Mouse (Mus musculus) natural killer cell, adult 2 months (primary cell): ENCODE results near the gene Trhr2.

Source experiments
- DNase-seq, 2 experiments: peaks; one replicate each; pipeline ENCODE4 v3.0.0; 2022; ENCODE audit warnings: low spot score in 2 of 2

Gene Trhr2

GRCm38 (mm10) chr8:122355642-122356606 lies 4.6 kb downstream of the Trhr2 start:
- no peak for DNase-seq

GRCm38 (mm10) chr8:122354157-122354556 lies 6.4 kb downstream of the Trhr2 start:
- no peak for DNase-seq

- DNase-seq = no peak
These were observed 10.0 kb downstream of the Trhr2 start for GRCm38 (mm10) chr8:122350309-122351089.

GRCm38 (mm10) chr8:122349357-122350297 lies 10.9 kb downstream of the Trhr2 start:
- peak; percentile 70 to 86 for DNase-seq

GRCm38 (mm10) chr8:122347811-122348552 lies 12.6 kb downstream of the Trhr2 start:
- no peak for DNase-seq

- DNase-seq = peak in 1 of 2 experiments; percentile 23
These were observed 15.1 kb downstream of the Trhr2 start for GRCm38 (mm10) chr8:122345181-122346095.

GRCm38 (mm10) chr8:122344219-122344618 lies 16.3 kb downstream of the Trhr2 start:
- no peak for DNase-seq

GRCm38 (mm10) chr8:122343758-122344157 lies 16.8 kb downstream of the Trhr2 start:
- no peak for DNase-seq

- no peak for DNase-seq
These were observed 17.2 kb downstream of the Trhr2 start for GRCm38 (mm10) chr8:122343341-122343740.

GRCm38 (mm10) chr8:122342806-122343209 lies 17.7 kb downstream of the Trhr2 start:
- peak in 1 of 2 experiments; percentile 22 for DNase-seq

GRCm38 (mm10) chr8:122342362-122342761 lies 18.2 kb downstream of the Trhr2 start:
- DNase-seq = no peak

- no peak for DNase-seq
These were observed 18.8 kb downstream of the Trhr2 start for GRCm38 (mm10) chr8:122341790-122342189.

- DNase-seq = no peak
These were observed 19.8 kb downstream of the Trhr2 start for GRCm38 (mm10) chr8:122340761-122341160.

GRCm38 (mm10) chr8:122338852-122339251 lies 21.7 kb downstream of the Trhr2 start:
- no peak for DNase-seq

GRCm38 (mm10) chr8:122336251-122336910 lies 24.2 kb downstream of the Trhr2 start:
- DNase-seq = no peak

GRCm38 (mm10) chr8:122335638-122336250 lies 24.8 kb downstream of the Trhr2 start:
- no peak for DNase-seq

- DNase-seq = no peak
These were observed 25.6 kb downstream of the Trhr2 start for GRCm38 (mm10) chr8:122334791-122335490.

GRCm38 (mm10) chr8:122333531-122333930 lies 27.0 kb downstream of the Trhr2 start:
- DNase-seq = no peak
